In genomic region chr6:52191860-52192550, GRCm38 (mm10) we compare ENCODE assay signal across 8 mouse cellular contexts. TPM values are rescaled to one million over a fixed set of nuclear protein-coding genes. Genes with fewer than 3 reads are reported as not detected.
DNase-seq lines count a peak whose midpoint lies in the region; ATAC-seq and TF ChIP-seq lines count a peak whose summit lies in the region.

No protein-coding gene starts in this region.

- H3K9ac ChIP-seq in forebrain, embryonic 14.5 days (ENCODE audit: low read length), result no peak overlapping the region
- peak overlapping the region; percentile 36; the same call in 1 of the 2 replicates for H3K9ac ChIP-seq in limb, embryonic 14.5 days (ENCODE audit: low read depth, low read length, severe bottlenecking)
- no peak overlapping the region for H3K9ac ChIP-seq in midbrain, embryonic 14.5 days (replicated peaks; ENCODE audit: low read length)

- H3K4me3 ChIP-seq in forebrain, embryonic 14.5 days (ENCODE audit: low read depth, low read length), result peak overlapping the region; percentile 33
- peak overlapping the region; percentile 55 for H3K4me3 ChIP-seq in hindbrain, embryonic 10.5 days
- H3K4me3 ChIP-seq in limb, embryonic 14.5 days (replicated peaks; ENCODE audit: low read length), result peak overlapping the region; percentile 57
- H3K4me3 ChIP-seq in midbrain, embryonic 14.5 days (replicated peaks; ENCODE audit: low read depth, low read length), result peak overlapping the region; percentile 31

- no peak overlapping the region for H3K27ac ChIP-seq in forebrain, embryonic 14.5 days (ENCODE audit: low read depth, low read length)
- 0 out of 2 replicates have a peak overlapping the region, but pooled peaks have one; percentile 8 for H3K27ac ChIP-seq in hindbrain, embryonic 10.5 days
- no peak overlapping the region for H3K27ac ChIP-seq in limb, embryonic 14.5 days (replicated peaks; ENCODE audit: low read depth, low read length)
- no peak overlapping the region for H3K27ac ChIP-seq in midbrain, embryonic 14.5 days (replicated peaks; ENCODE audit: low read depth, low read length)

- ATAC-seq in forebrain, embryonic 14.5 days, result peak; percentile 62
- peak; percentile 84 for ATAC-seq in limb, embryonic 14.5 days (ENCODE audit: low FRiP score, low read depth)
- ATAC-seq in midbrain, embryonic 14.5 days (ENCODE audit: low FRiP score, low TSS enrichment), result no peak; the same call in 1 of the 2 replicates

- H3K9me3 ChIP-seq in forebrain, embryonic 14.5 days (replicated peaks; ENCODE audit: control insufficient read depth, low read length), result no peaks in the 10 kb centered on the region
- no peaks in the 10 kb centered on the region for H3K9me3 ChIP-seq in hindbrain, embryonic 10.5 days
- H3K9me3 ChIP-seq in limb, embryonic 14.5 days (ENCODE audit: control insufficient read depth, low read length), result no peaks in the 10 kb centered on the region
- no peaks in the 10 kb centered on the region for H3K9me3 ChIP-seq in midbrain, embryonic 14.5 days (ENCODE audit: control insufficient read depth, low read length)

- H3K4me1 ChIP-seq in forebrain, embryonic 14.5 days (ENCODE audit: control insufficient read depth, insufficient read depth, low read length), result peaks cover 6% of the 10 kb centered on the region; the same call in 1 of the 2 replicates
- peaks cover 17% of the 10 kb centered on the region for H3K4me1 ChIP-seq in hindbrain, embryonic 10.5 days (replicated peaks)
- H3K4me1 ChIP-seq in limb, embryonic 14.5 days (ENCODE audit: control insufficient read depth, insufficient read depth, low read length), result peaks cover 27% of the 10 kb centered on the region
- peaks cover 4% of the 10 kb centered on the region; the same call in 1 of the 2 replicates for H3K4me1 ChIP-seq in midbrain, embryonic 14.5 days (ENCODE audit: control insufficient read depth, insufficient read depth, low read length)

- DNase-seq in B cell, adult 2 months, result peak; percentile 87 to 90
- DNase-seq in adrenal gland, postnatal 10 days, result peak; percentile 95
- DNase-seq in forebrain, embryonic 14.5 days (ENCODE audit: low spot score), result peak; percentile 62
- peak; percentile 80 for DNase-seq in hindbrain, embryonic 10.5 days (ENCODE audit: low spot score)
- peak; percentile 86 for DNase-seq in limb, embryonic 14.5 days (ENCODE audit: low spot score)
- DNase-seq in midbrain, embryonic 14.5 days, result peak; percentile 74
- DNase-seq in spleen, postnatal 36 days (ENCODE audit: low spot score in 2 of 2), result peak; percentile 78 to 82
- DNase-seq in frontal cortex, adult 2 months (ENCODE audit: extremely low spot score in 1 of 2, low spot score in 1 of 2), result no peak

- peaks cover 97% of the 10 kb centered on the region for H3K27me3 ChIP-seq in forebrain, embryonic 14.5 days (replicated peaks; ENCODE audit: control insufficient read depth, insufficient read depth, low read length)
- H3K27me3 ChIP-seq in hindbrain, embryonic 10.5 days (ENCODE audit: insufficient read depth, poor library complexity, severe bottlenecking), result peaks cover 100% of the 10 kb centered on the region
- peaks cover 54% of the 10 kb centered on the region for H3K27me3 ChIP-seq in limb, embryonic 14.5 days (ENCODE audit: control insufficient read depth, insufficient read depth, low read length)
- peaks cover 100% of the 10 kb centered on the region for H3K27me3 ChIP-seq in midbrain, embryonic 14.5 days (ENCODE audit: control insufficient read depth, insufficient read depth, low read length)

- TF ChIP-seq POLR2A in limb, embryonic 14.5 days (IDR thresholded peaks at IDR 0.05; ENCODE audit: borderline replicate concordance, extremely low read depth, insufficient read depth, insufficient read length), result no peak

- WGBS in forebrain, embryonic 14.5 days, result under 1% methylated on average over 40 of the region's 55 CpGs
- under 1% methylated on average over 41 of the region's 55 CpGs for WGBS in hindbrain, embryonic 10.5 days
- 1% methylated on average over 33 of the region's 55 CpGs for WGBS in limb, embryonic 14.5 days
- WGBS in midbrain, embryonic 14.5 days, result under 1% methylated on average over 49 of the region's 55 CpGs

- peak overlapping the region; percentile 61 for H3K4me2 ChIP-seq in forebrain, embryonic 14.5 days (ENCODE audit: low read length)
- peak overlapping the region; percentile 99 for H3K4me2 ChIP-seq in limb, embryonic 14.5 days (replicated peaks; ENCODE audit: low read depth, low read length, severe bottlenecking)
- H3K4me2 ChIP-seq in midbrain, embryonic 14.5 days (ENCODE audit: low read length), result peak overlapping the region; percentile 53

- H3K36me3 ChIP-seq in forebrain, embryonic 14.5 days (ENCODE audit: control insufficient read depth, insufficient read depth, low read length), result no peaks in the 10 kb centered on the region
- H3K36me3 ChIP-seq in hindbrain, embryonic 10.5 days, result no peaks in the 10 kb centered on the region
- peaks cover under 1% of the 10 kb centered on the region; the same call in 1 of the 2 replicates for H3K36me3 ChIP-seq in limb, embryonic 14.5 days (ENCODE audit: control insufficient read depth, insufficient read depth, low read length)
- no peaks in the 10 kb centered on the region for H3K36me3 ChIP-seq in midbrain, embryonic 14.5 days (ENCODE audit: control insufficient read depth, insufficient read depth, low read length)

RNA-seq across cellular contexts. Expression of gene Hoxa4, which starts 0.5 kb away (rescaled TPM):
- total RNA-seq in adrenal gland, postnatal 10 days (2021), result 10 to 100 TPM in 1 of 2 experiments, 1 to 10 TPM in 1; 8.0 to 11.4 TPM
- polyA plus RNA-seq in forebrain, embryonic 14.5 days (2014; fragmentation: Nextera tagmentation; extraction: Ambion mirVana), result not detected in 2 replicates
- polyA plus RNA-seq in hindbrain, embryonic 10.5 days (2016; fragmentation: Nextera tagmentation; extraction: Ambion mirVana), result 0.14 and 4.3 TPM in 2 replicates
- 2.2 and 2.8 TPM in 2 replicates for polyA plus RNA-seq in limb, embryonic 14.5 days (2012; rRNA removed)
- 0.57 and 1.0 TPM in 2 replicates for polyA plus RNA-seq in limb, embryonic 14.5 days (2014; fragmentation: Nextera tagmentation; extraction: Ambion mirVana)
- not detected in 2 replicates for polyA plus RNA-seq in midbrain, embryonic 14.5 days (2014; fragmentation: Nextera tagmentation; extraction: Ambion mirVana)
- 0.06 TPM in 1 of 2 replicates, not detected in the other for polyA plus RNA-seq in frontal cortex, adult 2 months (2012; rRNA removed)

RNA-seq across cellular contexts. Expression of gene Hoxa5, which starts 12.4 kb away (rescaled TPM):
- total RNA-seq in adrenal gland, postnatal 10 days (2021), result 10 to 100 TPM; 28.0 to 28.2 TPM
- polyA plus RNA-seq in forebrain, embryonic 14.5 days (2014; fragmentation: Nextera tagmentation; extraction: Ambion mirVana), result 0.26 TPM in 1 of 2 replicates, not detected in the other
- polyA plus RNA-seq in hindbrain, embryonic 10.5 days (2016; fragmentation: Nextera tagmentation; extraction: Ambion mirVana), result 1.8 TPM in 1 of 2 replicates, not detected in the other
- 11.0 and 12.3 TPM in 2 replicates for polyA plus RNA-seq in limb, embryonic 14.5 days (2012; rRNA removed)
- 3.4 and 3.8 TPM in 2 replicates for polyA plus RNA-seq in limb, embryonic 14.5 days (2014; fragmentation: Nextera tagmentation; extraction: Ambion mirVana)
- polyA plus RNA-seq in midbrain, embryonic 14.5 days (2014; fragmentation: Nextera tagmentation; extraction: Ambion mirVana), result not detected in 2 replicates
- 0.11 TPM in 1 of 2 replicates, not detected in the other for polyA plus RNA-seq in frontal cortex, adult 2 months (2012; rRNA removed)

RNA-seq across cellular contexts. Expression of gene 5730596B20Rik, which starts 14.7 kb away (rescaled TPM):
- under 1 TPM; 0.27 to 0.94 TPM for total RNA-seq in adrenal gland, postnatal 10 days (2021)
- polyA plus RNA-seq in forebrain, embryonic 14.5 days (2014; fragmentation: Nextera tagmentation; extraction: Ambion mirVana), result not detected in 2 replicates
- 0.90 and 3.6 TPM in 2 replicates for polyA plus RNA-seq in hindbrain, embryonic 10.5 days (2016; fragmentation: Nextera tagmentation; extraction: Ambion mirVana)
- 0.27 and 0.44 TPM in 2 replicates for polyA plus RNA-seq in limb, embryonic 14.5 days (2012; rRNA removed)
- polyA plus RNA-seq in limb, embryonic 14.5 days (2014; fragmentation: Nextera tagmentation; extraction: Ambion mirVana), result 0.29 and 0.70 TPM in 2 replicates
- polyA plus RNA-seq in midbrain, embryonic 14.5 days (2014; fragmentation: Nextera tagmentation; extraction: Ambion mirVana), result not detected in 2 replicates
- polyA plus RNA-seq in frontal cortex, adult 2 months (2012; rRNA removed), result not detected in 2 replicates

RNA-seq across cellular contexts. Expression of gene Hoxa6, which starts 16.5 kb away (rescaled TPM):
- total RNA-seq in adrenal gland, postnatal 10 days (2021), result 1 to 10 TPM; 4.8 to 8.6 TPM
- not detected in 2 replicates for polyA plus RNA-seq in forebrain, embryonic 14.5 days (2014; fragmentation: Nextera tagmentation; extraction: Ambion mirVana)
- polyA plus RNA-seq in hindbrain, embryonic 10.5 days (2016; fragmentation: Nextera tagmentation; extraction: Ambion mirVana), result not detected in 2 replicates
- 3.9 and 4.3 TPM in 2 replicates for polyA plus RNA-seq in limb, embryonic 14.5 days (2012; rRNA removed)
- polyA plus RNA-seq in limb, embryonic 14.5 days (2014; fragmentation: Nextera tagmentation; extraction: Ambion mirVana), result 0.66 and 0.94 TPM in 2 replicates
- not detected in 2 replicates for polyA plus RNA-seq in midbrain, embryonic 14.5 days (2014; fragmentation: Nextera tagmentation; extraction: Ambion mirVana)
- polyA plus RNA-seq in frontal cortex, adult 2 months (2012; rRNA removed), result not detected in 2 replicates

RNA-seq across cellular contexts. Expression of gene Hoxa3, which starts 21.1 kb away (rescaled TPM):
- total RNA-seq in adrenal gland, postnatal 10 days (2021), result 10 to 100 TPM in 1 of 2 experiments, 1 to 10 TPM in 1; 5.9 to 13.5 TPM
- not detected in 2 replicates for polyA plus RNA-seq in forebrain, embryonic 14.5 days (2014; fragmentation: Nextera tagmentation; extraction: Ambion mirVana)
- 3.6 and 9.7 TPM in 2 replicates for polyA plus RNA-seq in hindbrain, embryonic 10.5 days (2016; fragmentation: Nextera tagmentation; extraction: Ambion mirVana)
- polyA plus RNA-seq in limb, embryonic 14.5 days (2012; rRNA removed), result 12.0 and 15.9 TPM in 2 replicates
- 2.7 and 3.4 TPM in 2 replicates for polyA plus RNA-seq in limb, embryonic 14.5 days (2014; fragmentation: Nextera tagmentation; extraction: Ambion mirVana)
- polyA plus RNA-seq in midbrain, embryonic 14.5 days (2014; fragmentation: Nextera tagmentation; extraction: Ambion mirVana), result not detected in 2 replicates
- polyA plus RNA-seq in frontal cortex, adult 2 months (2012; rRNA removed), result not detected in 2 replicates

Comparison
In these comparisons a context has a peak if more than half of its experiments do, and no peak if none do; other contexts are left out.
1. DNase-seq: peak in B cell, adult 2 months (2 of 2), adrenal gland, postnatal 10 days (single experiment), forebrain, embryonic 14.5 days (single experiment), hindbrain, embryonic 10.5 days (single experiment), limb, embryonic 14.5 days (single experiment), midbrain, embryonic 14.5 days (single experiment) and spleen, postnatal 36 days (2 of 2); none in frontal cortex, adult 2 months (0 of 2).
2. Peak in every context shown above with its lines, with median percentiles within 50 percentile points of each other: H3K4me2 ChIP-seq and H3K4me3 ChIP-seq.